Mouse (Mus musculus): ENCODE measurements around the gene Mrpl4. TPM values are rescaled to one million over a fixed set of nuclear protein-coding genes. Genes with fewer than 3 reads are reported as not detected.

Mrpl4 gene
- polyA plus RNA-seq, 1 experiment from 2014 or later: 166 TPM

GRCm38 (mm10) chr9:20976961-20977689 is 25.4 kb upstream of the Mrpl4 start:
- DNase-seq (no peak), ATAC-seq (ENCODE audit: insufficient read depth) (0 out of 2 replicates have a peak, but pooled peaks have one; percentile 1)
- TF ChIP-seq CTCF (IDR thresholded peaks at IDR 0.05; ENCODE audit: low read depth): peak; percentile 37
- peak overlapping the region; percentile 91 for H3K9ac ChIP-seq
- H3K4me2 ChIP-seq: peak overlapping the region; percentile 88
- WGBS: under 1% methylated on average over 4 of the region's 4 CpGs
- peak overlapping the region; percentile 95 for H3K4me3 ChIP-seq (ENCODE audit: low read depth, low read length)
- peak overlapping the region; percentile 98 for H3K27ac ChIP-seq (ENCODE audit: low read depth)
- no peaks in the 10 kb centered on the region for H3K27me3 ChIP-seq (ENCODE audit: insufficient read depth, low read length)
- H3K36me3 ChIP-seq (ENCODE audit: insufficient read depth): no peaks in the 10 kb centered on the region
- no peaks in the 10 kb centered on the region for H3K9me3 ChIP-seq (ENCODE audit: low read depth, low read length)
- peaks cover 26% of the 10 kb centered on the region for H3K4me1 ChIP-seq (ENCODE audit: insufficient read depth)

DNA sequence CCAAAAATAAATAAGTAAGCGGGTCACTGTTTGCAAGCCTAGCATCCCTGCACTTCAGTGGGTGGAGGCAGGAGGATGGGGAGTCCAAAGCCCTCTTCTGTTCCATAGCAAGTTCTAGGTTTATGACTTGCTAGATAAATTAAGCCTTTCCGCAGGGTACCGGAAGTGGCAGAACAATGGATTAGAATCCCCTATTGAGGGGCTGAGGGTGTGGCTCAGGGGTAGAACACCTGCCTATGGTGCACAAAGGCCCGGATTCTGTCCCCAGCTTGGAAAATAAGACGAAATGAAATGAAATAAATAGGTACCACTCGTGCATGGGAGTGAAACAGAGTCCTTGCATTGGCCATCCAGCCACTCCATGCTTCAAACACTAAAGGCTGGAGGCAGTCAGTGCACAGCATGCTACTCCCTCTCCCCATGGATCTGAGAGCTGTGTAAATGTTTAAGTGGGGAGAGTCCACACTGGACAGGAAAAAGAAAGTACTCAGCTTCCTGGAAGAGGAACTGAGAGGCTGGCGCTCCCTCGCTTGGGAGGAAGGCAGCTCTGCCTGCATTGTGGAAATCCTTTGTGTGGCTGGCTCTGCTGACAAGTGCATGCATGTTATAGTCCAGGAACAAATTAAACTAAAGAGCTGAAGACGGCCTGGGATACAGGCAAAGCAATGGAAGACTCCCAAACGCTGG is 24.0 kb upstream of the Mrpl4 start:
- Histone ChIP-seq H3K36me3 (ENCODE audit: insufficient read depth) (no peaks in the 10 kb centered on the region), H3K9me3 (ENCODE audit: low read depth, low read length) (no peaks in the 10 kb centered on the region), H3K4me1 (ENCODE audit: insufficient read depth) (peaks cover 13% of the 10 kb centered on the region), H3K27ac (ENCODE audit: low read depth) (peak overlapping the region; percentile 54), H3K9ac (no peak overlapping the region), H3K27me3 (ENCODE audit: insufficient read depth, low read length) (no peaks in the 10 kb centered on the region), H3K4me2 (no peak overlapping the region), H3K4me3 (ENCODE audit: low read depth, low read length) (no peak overlapping the region)
- no peak for TF ChIP-seq CTCF (IDR thresholded peaks at IDR 0.05; ENCODE audit: low read depth)
- WGBS: 49% methylated on average over 10 of the region's 10 CpGs
- no peak for DNase-seq
- ATAC-seq (ENCODE audit: insufficient read depth): no peak

GRCm38 (mm10) chr9:20979181-20979580 is 23.4 kb upstream of the Mrpl4 start:
- Histone ChIP-seq H3K4me3 (ENCODE audit: low read depth, low read length) (no peak overlapping the region), H3K9ac (no peak overlapping the region), H3K27ac (ENCODE audit: low read depth) (peak overlapping the region; percentile 54), H3K9me3 (ENCODE audit: low read depth, low read length) (no peaks in the 10 kb centered on the region), H3K4me2 (no peak overlapping the region), H3K27me3 (ENCODE audit: insufficient read depth, low read length) (no peaks in the 10 kb centered on the region), H3K4me1 (ENCODE audit: insufficient read depth) (peaks cover 9% of the 10 kb centered on the region; the same call in 1 of the 2 replicates), H3K36me3 (ENCODE audit: insufficient read depth) (no peaks in the 10 kb centered on the region)
- TF ChIP-seq CTCF (IDR thresholded peaks at IDR 0.05; ENCODE audit: low read depth): no peak
- WGBS: 44% methylated on average over 5 of the region's 5 CpGs
- DNase-seq (no peak), ATAC-seq (ENCODE audit: insufficient read depth) (no peak)

DNA sequence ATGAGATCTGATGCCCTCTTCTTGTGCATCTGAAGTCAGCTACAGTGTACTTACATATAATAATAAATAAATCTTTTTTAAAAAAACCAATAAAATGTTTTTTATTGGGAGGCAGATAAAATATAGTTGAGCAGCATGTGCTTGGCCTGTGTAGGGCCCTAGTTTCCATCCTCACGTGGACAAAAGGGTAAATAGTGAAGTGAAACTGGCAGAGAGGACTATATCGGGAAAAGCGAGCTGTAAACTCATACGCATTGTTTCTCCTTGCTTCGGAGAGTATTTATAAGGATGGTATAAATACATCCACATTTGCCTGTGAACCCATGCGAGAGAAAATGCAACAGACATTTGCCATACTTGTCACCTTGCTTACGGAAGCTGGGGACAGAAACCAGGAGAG is 22.8 kb upstream of the Mrpl4 start:
- Histone ChIP-seq H3K9me3 (ENCODE audit: low read depth, low read length) (no peaks in the 10 kb centered on the region), H3K4me2 (no peak overlapping the region), H3K36me3 (ENCODE audit: insufficient read depth) (no peaks in the 10 kb centered on the region), H3K4me3 (ENCODE audit: low read depth, low read length) (no peak overlapping the region), H3K27me3 (ENCODE audit: insufficient read depth, low read length) (no peaks in the 10 kb centered on the region), H3K27ac (ENCODE audit: low read depth) (no peak overlapping the region), H3K9ac (no peak overlapping the region), H3K4me1 (ENCODE audit: insufficient read depth) (peaks cover 5% of the 10 kb centered on the region; the same call in 1 of the 2 replicates)
- DNase-seq: no peak
- TF ChIP-seq CTCF (IDR thresholded peaks at IDR 0.05; ENCODE audit: low read depth): no peak
- ATAC-seq (ENCODE audit: insufficient read depth): no peak
- 79% methylated on average over 7 of the region's 7 CpGs for WGBS

DNA sequence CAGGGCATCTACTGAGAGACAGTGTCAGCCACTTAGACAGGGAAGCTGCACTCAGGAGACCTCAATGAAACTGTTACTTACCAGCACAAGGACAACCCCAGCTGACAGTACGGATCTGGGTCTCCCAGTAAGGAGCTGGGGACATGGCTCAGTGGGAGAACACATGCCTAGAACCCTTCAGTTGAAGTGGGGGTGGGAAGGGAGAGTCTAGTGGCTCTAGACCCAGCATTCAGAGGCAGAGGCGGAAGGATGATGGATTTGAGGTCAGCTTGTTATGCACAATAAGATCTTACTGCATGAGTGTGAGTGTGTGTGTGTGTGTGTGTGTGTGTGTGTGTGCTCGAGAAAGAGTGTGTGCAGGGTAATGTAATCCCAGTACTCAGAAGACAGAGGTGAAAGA is 20.4 kb upstream of the Mrpl4 start:
- ATAC-seq (ENCODE audit: insufficient read depth) (no peak), DNase-seq (no peak)
- 52% methylated on average over 3 of the region's 3 CpGs for WGBS

GRCm38 (mm10) chr9:20983169-20983568 is 19.4 kb upstream of the Mrpl4 start:
- Histone ChIP-seq H3K27me3 (ENCODE audit: insufficient read depth, low read length) (no peaks in the 10 kb centered on the region), H3K4me3 (ENCODE audit: low read depth, low read length) (no peak overlapping the region), H3K36me3 (ENCODE audit: insufficient read depth) (no peaks in the 10 kb centered on the region), H3K27ac (ENCODE audit: low read depth) (no peak overlapping the region), H3K4me1 (ENCODE audit: insufficient read depth) (peaks cover 5% of the 10 kb centered on the region; the same call in 1 of the 2 replicates), H3K4me2 (no peak overlapping the region), H3K9ac (no peak overlapping the region), H3K9me3 (ENCODE audit: low read depth, low read length) (no peaks in the 10 kb centered on the region)
- no peak for TF ChIP-seq CTCF (IDR thresholded peaks at IDR 0.05; ENCODE audit: low read depth)
- ATAC-seq (ENCODE audit: insufficient read depth) (no peak), DNase-seq (no peak)
- 40% methylated on average over 5 of the region's 5 CpGs for WGBS

More for the DNA sequence above, 20.4 kb upstream of the Mrpl4 start:
- Histone ChIP-seq H3K4me3 (ENCODE audit: low read depth, low read length) (no peak overlapping the region), H3K9me3 (ENCODE audit: low read depth, low read length) (no peaks in the 10 kb centered on the region), H3K27ac (ENCODE audit: low read depth) (no peak overlapping the region), H3K4me1 (ENCODE audit: insufficient read depth) (peaks cover 5% of the 10 kb centered on the region; the same call in 1 of the 2 replicates), H3K27me3 (ENCODE audit: insufficient read depth, low read length) (no peaks in the 10 kb centered on the region), H3K9ac (no peak overlapping the region), H3K36me3 (ENCODE audit: insufficient read depth) (no peaks in the 10 kb centered on the region), H3K4me2 (no peak overlapping the region)
- no peak for TF ChIP-seq CTCF (IDR thresholded peaks at IDR 0.05; ENCODE audit: low read depth)
